Mouse (Mus musculus) fat pad, adult 2 months (tissue): Measurements from ENCODE around the gene Slco1a6.
"Not testable (repeated sequence)": the region's sequence is repeated elsewhere in the genome, so short reads cannot be mapped to it uniquely, and the experiment has no call there.

Experiments used
- DNase-seq: peaks from one replicate; pipeline ENCODE4 v3.0.0-alpha.2; 2011; ENCODE audit warnings: low read depth, low spot score; ENCODE audit errors: extremely low read depth

The Slco1a6 gene

GRCm38 (mm10) chr6:142208421-142208820 lies at the start of gene Slco1a6:
TSS of gene Slco1a6 (minus strand) at chr6:142208521.
- DNase-seq = no peak

GRCm38 (mm10) chr6:142250738-142251307 lies 42.5 kb upstream of the Slco1a6 start:
- DNase-seq = not testable (repeated sequence)

- DNase-seq = no peak
Observed at GRCm38 (mm10) chr6:142245065-142245464, 36.7 kb upstream of the Slco1a6 start.

- no peak for DNase-seq
Observed at GRCm38 (mm10) chr6:142239468-142239867, 31.1 kb upstream of the Slco1a6 start.

GRCm38 (mm10) chr6:142220138-142220537 lies 11.8 kb upstream of the Slco1a6 start:
- no peak for DNase-seq

GRCm38 (mm10) chr6:142211821-142212220 lies 3.5 kb upstream of the Slco1a6 start:
- DNase-seq = no peak

GRCm38 (mm10) chr6:142209749-142210148 lies 1.4 kb upstream of the Slco1a6 start:
- no peak for DNase-seq

- DNase-seq = no peak
Observed at GRCm38 (mm10) chr6:142200524-142200923, 7.8 kb downstream of the Slco1a6 start.

- DNase-seq = no peak
Observed at GRCm38 (mm10) chr6:142194245-142194644, 14.1 kb downstream of the Slco1a6 start.

GRCm38 (mm10) chr6:142191962-142192361 lies 16.4 kb downstream of the Slco1a6 start:
- DNase-seq = no peak

GRCm38 (mm10) chr6:142187426-142187825 lies 20.9 kb downstream of the Slco1a6 start:
- no peak for DNase-seq

- no peak for DNase-seq
Observed at GRCm38 (mm10) chr6:142185868-142186415, 22.4 kb downstream of the Slco1a6 start.

- DNase-seq = no peak
Observed at GRCm38 (mm10) chr6:142163406-142163805, 44.9 kb downstream of the Slco1a6 start.

GRCm38 (mm10) chr6:142161171-142161570 lies 47.1 kb downstream of the Slco1a6 start:
- no peak for DNase-seq

GRCm38 (mm10) chr6:142154081-142154480 lies 54.2 kb downstream of the Slco1a6 start:
- DNase-seq = not testable (repeated sequence)

- DNase-seq = no peak
Observed at GRCm38 (mm10) chr6:142148371-142148770, 60.0 kb downstream of the Slco1a6 start.

GRCm38 (mm10) chr6:142111667-142112305 lies 96.5 kb downstream of the Slco1a6 start:
- no peak for DNase-seq

- DNase-seq = no peak
Observed at GRCm38 (mm10) chr6:142091126-142091525, 117.2 kb downstream of the Slco1a6 start.

- not testable (repeated sequence) for DNase-seq
Observed at GRCm38 (mm10) chr6:142058281-142058680, 150.0 kb downstream of the Slco1a6 start.

GRCm38 (mm10) chr6:142047689-142048088 lies 160.6 kb downstream of the Slco1a6 start:
- no peak for DNase-seq

GRCm38 (mm10) chr6:142045746-142046145 lies 162.6 kb downstream of the Slco1a6 start:
- DNase-seq = no peak

GRCm38 (mm10) chr6:142041896-142042295 lies 166.4 kb downstream of the Slco1a6 start:
- DNase-seq = no peak
